Mouse (Mus musculus) cortical plate, adult 2 months (tissue): ENCODE data around the gene Agpat2.

Experiments used
- CTCF ChIP-seq: fragments of 200-500 bp; IDR thresholded peaks from 2 replicates; pipeline ENCODE4 v1.5.1; 2011; ENCODE audit warnings: mild to moderate bottlenecking, control low read depth, low read length; ENCODE audit not compliant: insufficient read depth; ENCODE audit errors: extremely low read depth
- POLR2A ChIP-seq: fragments of 200-500 bp; IDR thresholded peaks from 2 replicates; pipeline ENCODE4 v1.6.1; 2011; ENCODE audit warnings: mild to moderate bottlenecking, low read length, control low read depth; ENCODE audit not compliant: insufficient read depth; ENCODE audit errors: extremely low read depth

GRCm38 (mm10) chr2:26597810-26598209 lies 6.4 kb downstream of the Agpat2 start:
- TF ChIP-seq POLR2A (no peak), CTCF (no peak)
